Mouse (Mus musculus): ENCODE measurements at regions not wholly inside any gene's neighbourhood (a gene's known extent, or its start where the extent isn't known, plus 50 kb on each side); places are given as distances from the start of the nearest gene placed in this dataset.

- DNase-seq (ENCODE audit: low spot score) = no peak
These were observed 233.3 kb downstream of the Foxa2 start for GRCm38 (mm10) chr2:147813516-147813915.

- peak; percentile 19 for DNase-seq (ENCODE audit: low spot score)
These were observed 238.6 kb downstream of the Foxa2 start for GRCm38 (mm10) chr2:147808036-147808675.

- peak; percentile 7 for DNase-seq (ENCODE audit: low spot score)
These were observed 243.7 kb downstream of the Foxa2 start for GRCm38 (mm10) chr2:147803102-147803501.

- no peak for DNase-seq (ENCODE audit: low spot score)
These were observed 255.3 kb downstream of the Foxa2 start for GRCm38 (mm10) chr2:147791434-147791833.

GRCm38 (mm10) chr2:147789877-147790276, 256.9 kb downstream of the Foxa2 start:
- no peak for DNase-seq (ENCODE audit: low spot score)

GRCm38 (mm10) chr2:147789268-147789667, 257.5 kb downstream of the Foxa2 start:
- DNase-seq (ENCODE audit: low spot score) = peak; percentile 29

GRCm38 (mm10) chr2:147788001-147788400, 258.8 kb downstream of the Foxa2 start:
- DNase-seq (ENCODE audit: low spot score) = no peak

GRCm38 (mm10) chr2:147782496-147782895, 264.3 kb downstream of the Foxa2 start:
- DNase-seq (ENCODE audit: low spot score) = no peak

GRCm38 (mm10) chr2:147776316-147776715, 270.5 kb downstream of the Foxa2 start:
- DNase-seq (ENCODE audit: low spot score) = no peak

GRCm38 (mm10) chr2:147772579-147772978, 274.2 kb downstream of the Foxa2 start:
- no peak for DNase-seq (ENCODE audit: low spot score)

- no peak for DNase-seq (ENCODE audit: low spot score)
These were observed 293.7 kb downstream of the Foxa2 start for GRCm38 (mm10) chr2:147753089-147753488.

- no peak for DNase-seq (ENCODE audit: low spot score)
These were observed 294.9 kb downstream of the Foxa2 start for GRCm38 (mm10) chr2:147751831-147752230.

GRCm38 (mm10) chr2:147748006-147748405, 298.8 kb downstream of the Foxa2 start:
- no peak for DNase-seq (ENCODE audit: low spot score)

- no peak for DNase-seq (ENCODE audit: low spot score)
These were observed 302.9 kb downstream of the Foxa2 start for GRCm38 (mm10) chr2:147743908-147744307.

- DNase-seq (ENCODE audit: low spot score) = peak; percentile 5
These were observed 308.4 kb downstream of the Foxa2 start for GRCm38 (mm10) chr2:147738307-147738872.

GRCm38 (mm10) chr2:147727396-147727795, 319.4 kb downstream of the Foxa2 start:
- DNase-seq (ENCODE audit: low spot score) = no peak

GRCm38 (mm10) chr2:147718936-147719335, 327.8 kb downstream of the Foxa2 start:
- no peak for DNase-seq (ENCODE audit: low spot score)

- no peak for DNase-seq (ENCODE audit: low spot score)
These were observed 329.3 kb downstream of the Foxa2 start for GRCm38 (mm10) chr2:147717484-147717947.

- no peak for DNase-seq (ENCODE audit: low spot score)
These were observed 331.0 kb downstream of the Foxa2 start for GRCm38 (mm10) chr2:147715791-147716190.

- DNase-seq (ENCODE audit: low spot score) = no peak
These were observed 336.0 kb downstream of the Foxa2 start for GRCm38 (mm10) chr2:147710593-147711265.

GRCm38 (mm10) chr2:147709799-147710198, 337.0 kb downstream of the Foxa2 start:
- no peak for DNase-seq (ENCODE audit: low spot score)

GRCm38 (mm10) chr2:147707156-147707555, 339.6 kb downstream of the Foxa2 start:
- DNase-seq (ENCODE audit: low spot score) = no peak

- no peak for DNase-seq (ENCODE audit: low spot score)
These were observed 342.3 kb downstream of the Pax1 start for GRCm38 (mm10) chr2:147703981-147704380.
